Comparison of ENCODE assay signal across 10 mouse cellular contexts in the genomic region with DNA sequence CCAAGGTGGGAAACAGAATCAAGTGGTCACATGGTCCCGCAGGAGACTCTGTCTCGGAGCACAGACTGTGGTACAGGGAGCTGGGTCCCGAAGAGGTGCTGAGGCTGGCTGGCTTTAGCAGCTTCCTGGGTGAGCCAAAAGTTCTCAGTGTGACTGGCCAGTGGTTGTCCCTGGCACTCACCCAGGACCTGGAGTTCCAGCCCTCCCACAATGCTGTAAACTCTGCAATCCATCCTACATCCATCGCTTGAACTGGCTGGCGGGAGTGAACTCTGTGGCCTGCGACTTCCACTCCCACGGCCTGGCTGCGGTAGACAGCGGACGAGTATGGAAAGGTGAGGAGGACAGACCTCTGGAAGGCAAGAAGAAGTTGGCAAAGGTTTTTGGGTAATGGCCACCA. TPM values are rescaled to one million over a fixed set of nuclear protein-coding genes. Genes with fewer than 3 reads are reported as not detected.
DNase-seq lines count a peak whose midpoint lies in the region; ATAC-seq and TF ChIP-seq lines count a peak whose summit lies in the region.
"Had no signal": no experiment of that assay in that cellular context is flagged by ENCODE, and none has a peak within 500 bp of the region (broad histone marks: within the 10 kb centered on the region; RNA-seq: fewer than 3 reads in every experiment).

No protein-coding gene starts in this region.

- no peak overlapping the region for H3K4me2 ChIP-seq in hindbrain, postnatal 0 days (ENCODE audit: low read depth, low read length)
- H3K4me2 ChIP-seq in hindbrain, embryonic 12.5 days (replicated peaks) = no peak overlapping the region
- no peak overlapping the region for H3K4me2 ChIP-seq in heart, postnatal 0 days (ENCODE audit: low read depth, low read length)

- no peak for TF ChIP-seq EP300 in heart, postnatal 0 days (IDR thresholded peaks at IDR 0.05; ENCODE audit: low read depth)

- H3K27me3 ChIP-seq in hindbrain, postnatal 0 days (ENCODE audit: insufficient read depth, low read length) = no peaks in the 10 kb centered on the region
- no peaks in the 10 kb centered on the region; the same call in 1 of the 2 replicates for H3K27me3 ChIP-seq in hindbrain, embryonic 12.5 days
- no peaks in the 10 kb centered on the region for H3K27me3 ChIP-seq in heart, postnatal 0 days (ENCODE audit: control insufficient read depth, insufficient read depth, low read length)
- H3K27me3 ChIP-seq in cerebellum, adult 2 months (ENCODE audit: control insufficient read depth, insufficient read depth, low read length) = no peaks in the 10 kb centered on the region

- TF ChIP-seq POLR2A in cerebellum, adult 2 months (IDR thresholded peaks at IDR 0.05; ENCODE audit: borderline replicate concordance, insufficient read depth, low read length) = no peak

- TF ChIP-seq CTCF in hindbrain, postnatal 0 days (IDR thresholded peaks at IDR 0.05; ENCODE audit: low read depth) = no peak
- TF ChIP-seq CTCF in heart, postnatal 0 days (IDR thresholded peaks at IDR 0.05; ENCODE audit: low read depth) = no peak
- no peak for TF ChIP-seq CTCF in cerebellum, adult 2 months (IDR thresholded peaks at IDR 0.05; ENCODE audit: borderline replicate concordance, insufficient read depth, low read depth, low read length)

- no peak overlapping the region for H3K9ac ChIP-seq in hindbrain, postnatal 0 days (replicated peaks; ENCODE audit: low read length)
- H3K9ac ChIP-seq in hindbrain, embryonic 12.5 days = no peak overlapping the region
- no peak overlapping the region for H3K9ac ChIP-seq in heart, postnatal 0 days (replicated peaks; ENCODE audit: low read depth, low read length)

- peak overlapping the region; percentile 48; the same call in 1 of the 2 replicates for H3K27ac ChIP-seq in hindbrain, postnatal 0 days
- no peak overlapping the region for H3K27ac ChIP-seq in hindbrain, embryonic 12.5 days
- peak overlapping the region; percentile 34; the same call in 1 of the 2 replicates for H3K27ac ChIP-seq in heart, postnatal 0 days (ENCODE audit: low read depth)
- H3K27ac ChIP-seq in cerebellum, adult 2 months (ENCODE audit: insufficient read depth, low read length) = no peak overlapping the region
- H3K27ac ChIP-seq: hindbrain, embryonic 10.5 days; midbrain, embryonic 10.5 days had no signal

- WGBS in hindbrain, postnatal 0 days = 81% methylated on average over 10 of the region's 10 CpGs
- 92% methylated on average over 10 of the region's 10 CpGs for WGBS in hindbrain, embryonic 12.5 days
- WGBS in heart, postnatal 0 days = 62% methylated on average over 10 of the region's 10 CpGs
- 76% methylated on average over 10 of the region's 10 CpGs for WGBS in cerebellum, adult 2 months

- no peak for DNase-seq in hindbrain, postnatal 0 days (ENCODE audit: low spot score)
- DNase-seq in NIH3T3 (ENCODE audit: low read depth) = peak; percentile 80
- DNase-seq in heart, postnatal 0 days (ENCODE audit: low spot score) = no peak
- DNase-seq in lung, postnatal 4 days = peak; percentile 56 to 74
- no peak for DNase-seq in spleen, adult 12 weeks (ENCODE audit: low spot score)
- no peak for DNase-seq in cerebellum, adult 2 months
- no peak for DNase-seq in left cerebral cortex, postnatal 4 days

- no peak overlapping the region for H3K4me3 ChIP-seq in hindbrain, postnatal 0 days (ENCODE audit: low read length)
- no peak overlapping the region for H3K4me3 ChIP-seq in hindbrain, embryonic 12.5 days
- no peak overlapping the region for H3K4me3 ChIP-seq in heart, postnatal 0 days (ENCODE audit: low read depth, low read length)
- H3K4me3 ChIP-seq in cerebellum, adult 2 months (replicated peaks; ENCODE audit: insufficient read depth, low read depth, low read length) = no peak overlapping the region
- H3K4me3 ChIP-seq: hindbrain, embryonic 10.5 days; midbrain, embryonic 10.5 days had no signal

- no peaks in the 10 kb centered on the region for H3K4me1 ChIP-seq in hindbrain, postnatal 0 days (ENCODE audit: insufficient read depth, low read length)
- H3K4me1 ChIP-seq in hindbrain, embryonic 12.5 days = peaks cover 20% of the 10 kb centered on the region
- peaks cover 26% of the 10 kb centered on the region for H3K4me1 ChIP-seq in heart, postnatal 0 days (ENCODE audit: control insufficient read depth, insufficient read depth)
- peaks cover 6% of the 10 kb centered on the region; the same call in 1 of the 2 replicates for H3K4me1 ChIP-seq in cerebellum, adult 2 months (ENCODE audit: control insufficient read depth, insufficient read depth, low read length)

- no peak for ATAC-seq in hindbrain, postnatal 0 days
- no peak for ATAC-seq in hindbrain, embryonic 12.5 days (ENCODE audit: low FRiP score)
- ATAC-seq in heart, postnatal 0 days (ENCODE audit: insufficient read depth, low read depth) = peak; percentile 21; the same call in 1 of the 2 replicates

- no peaks in the 10 kb centered on the region for H3K9me3 ChIP-seq in hindbrain, postnatal 0 days (ENCODE audit: low read length)
- no peaks in the 10 kb centered on the region for H3K9me3 ChIP-seq in hindbrain, embryonic 12.5 days (replicated peaks)
- H3K9me3 ChIP-seq in heart, postnatal 0 days (replicated peaks; ENCODE audit: control insufficient read depth, low read length) = no peaks in the 10 kb centered on the region
- H3K9me3 ChIP-seq: hindbrain, embryonic 10.5 days; midbrain, embryonic 10.5 days had no signal

- H3K36me3 ChIP-seq in hindbrain, postnatal 0 days (ENCODE audit: insufficient read depth, low read length) = no peaks in the 10 kb centered on the region
- H3K36me3 ChIP-seq in hindbrain, embryonic 12.5 days = no peaks in the 10 kb centered on the region
- H3K36me3 ChIP-seq in heart, postnatal 0 days (replicated peaks; ENCODE audit: control insufficient read depth, insufficient read depth, low read length) = no peaks in the 10 kb centered on the region
- H3K36me3 ChIP-seq: hindbrain, embryonic 10.5 days; midbrain, embryonic 10.5 days had no signal

- intact Hi-C loops in left cerebral cortex, postnatal 4 days (cut with DNase I) = no loop called here

RNA-seq across cellular contexts. Expression of a gene that starts 11.4 kb away (rescaled TPM):
- total RNA-seq in hindbrain, postnatal 0 days (2014; rRNA removed) = 69.1 and 74.1 TPM in 2 replicates
- polyA plus RNA-seq in hindbrain, postnatal 0 days (2015; fragmentation: Nextera tagmentation; extraction: Ambion mirVana) = 47.0 and 47.3 TPM in 2 replicates
- 76.2 and 77.6 TPM in 2 replicates for polyA plus RNA-seq in hindbrain, embryonic 12.5 days (2016; fragmentation: Nextera tagmentation; extraction: Ambion mirVana)
- total RNA-seq in heart, postnatal 0 days (2014; rRNA removed; ENCODE audit: low replicate concordance) = 62.1 and 71.6 TPM in 2 replicates
- polyA plus RNA-seq in heart, postnatal 0 days (2015; fragmentation: Nextera tagmentation; extraction: Ambion mirVana) = 36.4 and 38.0 TPM in 2 replicates
- 124 and 137 TPM in 2 replicates for polyA plus RNA-seq in cerebellum, adult 2 months (2012; rRNA removed)
- total RNA-seq in left cerebral cortex, postnatal 4 days (2021) = 100 to 1,000 TPM; 127 to 130 TPM

Comparison
In these comparisons a context has a peak if more than half of its experiments do, and no peak if none do; other contexts are left out.
1. H3K27ac ChIP-seq: peak in hindbrain, postnatal 0 days (single experiment) and heart, postnatal 0 days (single experiment); none in hindbrain, embryonic 12.5 days (single experiment) and cerebellum, adult 2 months (single experiment).
2. DNase-seq: peak in NIH3T3 (single experiment) and lung, postnatal 4 days (2 of 2); none in hindbrain, postnatal 0 days (single experiment), heart, postnatal 0 days (single experiment), spleen, adult 12 weeks (single experiment), cerebellum, adult 2 months (0 of 2) and left cerebral cortex, postnatal 4 days (single experiment).